Mouse (Mus musculus) kidney, adult 2 months (tissue): ENCODE data around the gene Uhrf1.

Experiments
- CTCF ChIP-seq: fragments of 200-500 bp; conservative IDR thresholded peaks from 2 replicates; pipeline ENCODE4 v1.5.1; 2011; ENCODE audit warnings: low read depth, mild to moderate bottlenecking, control low read depth, low read length, moderate library complexity, mixed read lengths; ENCODE audit not compliant: insufficient read depth, insufficient read length
- POLR2A ChIP-seq: fragments of 200-500 bp; IDR thresholded peaks from one replicate; pipeline ENCODE4 v1.6.1; 2011; ENCODE audit warnings: low read depth, low read length, control low read depth

GRCm38 (mm10) chr17:56324419-56324818 is 21.3 kb downstream of the Uhrf1 start:
- TF ChIP-seq CTCF (no peak), POLR2A (no peak)
